Mouse (Mus musculus) thymus, postnatal 10 days (tissue): Measurements from ENCODE around the gene Ccn6.
A peak's percentile ranks its signal among the peaks of the same experiment; 100 is the strongest.
"Not testable (repeated sequence)": the region's sequence is repeated elsewhere in the genome, so short reads cannot be mapped to it uniquely, and the experiment has no call there.

Source experiments
- DNase-seq, 2 experiments: peaks; one replicate each; pipeline ENCODE4 v3.0.0; 2021; ENCODE audit warnings: low spot score in 2 of 2

Ccn6 gene

DNA sequence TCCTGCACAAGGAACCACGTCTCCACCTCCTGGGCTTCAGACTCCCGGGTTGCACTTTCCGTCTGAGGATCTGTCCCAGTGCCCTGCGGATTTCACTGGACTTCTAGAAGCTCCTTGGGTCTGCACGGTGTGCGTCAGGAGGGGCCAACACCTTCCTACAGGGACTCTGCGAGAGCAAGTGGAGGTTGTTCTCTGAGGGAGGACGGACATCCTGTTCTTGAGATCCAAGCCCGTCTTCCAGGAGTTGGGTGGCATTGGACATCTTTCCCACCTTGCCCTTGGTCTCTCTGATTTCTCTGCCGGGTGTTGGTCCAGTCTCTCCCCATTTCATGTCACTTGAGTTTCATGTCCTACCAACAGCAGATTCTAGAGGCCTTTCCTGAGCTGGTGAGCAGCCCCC is at the start of gene Ccn6:
TSS of gene Ccn6 (minus strand) at position 101 of the 400 bp plus-strand sequence.
- no peak for DNase-seq

GRCm38 (mm10) chr10:39210031-39210430 is 46.4 kb upstream of the Ccn6 start:
- no peak for DNase-seq

DNA sequence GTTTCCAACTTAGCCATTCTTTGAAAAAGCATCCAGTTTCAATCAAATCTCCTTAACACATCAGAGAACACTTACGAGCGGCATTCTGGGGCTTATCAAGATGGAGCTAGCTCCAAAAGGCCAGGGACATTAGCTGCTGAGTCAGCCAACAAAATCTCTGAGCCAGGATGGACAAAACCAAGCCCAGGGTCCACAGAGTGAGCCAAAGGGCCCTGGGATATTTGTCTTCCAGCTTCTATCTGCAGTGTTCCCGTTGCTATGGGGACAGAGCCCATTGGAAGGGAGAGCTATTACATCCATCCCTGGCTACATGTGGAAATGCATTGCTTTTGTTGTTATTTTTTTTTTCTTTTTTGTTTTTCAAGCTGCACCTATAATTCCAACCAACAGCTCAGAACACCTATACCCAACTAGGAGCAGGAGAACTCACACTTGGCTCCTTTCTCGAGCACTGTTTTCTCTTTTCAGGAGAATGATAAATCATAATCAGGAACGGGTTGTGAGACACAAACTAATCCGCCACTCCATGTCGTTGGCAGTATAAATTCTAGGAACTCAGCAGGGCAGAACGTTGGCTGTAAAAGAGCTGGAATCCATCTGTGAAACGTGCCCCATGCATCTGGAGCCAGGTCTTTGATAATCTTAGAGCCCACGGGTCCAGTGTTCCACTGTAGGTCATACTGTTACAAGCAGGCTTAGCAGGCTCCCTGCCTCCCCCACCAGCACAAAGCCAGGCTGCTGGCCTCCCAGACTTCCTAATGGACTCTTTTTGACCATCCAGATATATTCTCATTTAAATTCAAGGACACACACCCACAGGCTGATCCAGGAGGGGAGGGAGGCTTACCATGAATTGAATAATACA is 45.8 kb upstream of the Ccn6 start:
- no peak for DNase-seq

DNA sequence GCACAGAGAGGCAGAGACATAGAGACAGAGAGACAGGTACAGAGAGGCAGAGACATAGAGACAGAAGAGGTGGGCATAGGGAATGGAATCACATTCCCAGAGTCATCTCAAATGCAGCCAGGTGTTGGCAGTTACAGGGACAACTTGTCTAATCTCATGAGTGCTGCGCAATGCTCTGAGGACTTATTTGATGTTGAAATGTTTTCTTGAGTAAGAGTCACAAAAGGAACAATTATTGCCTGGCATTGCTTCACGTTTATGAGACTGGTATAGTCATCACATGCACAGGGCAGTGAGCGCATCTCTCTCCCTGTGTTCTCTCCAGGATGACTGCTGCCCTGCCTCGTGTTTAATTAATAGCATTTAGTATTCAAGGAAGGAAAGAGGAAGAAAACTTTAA is 45.1 kb upstream of the Ccn6 start:
- DNase-seq: no peak

DNA sequence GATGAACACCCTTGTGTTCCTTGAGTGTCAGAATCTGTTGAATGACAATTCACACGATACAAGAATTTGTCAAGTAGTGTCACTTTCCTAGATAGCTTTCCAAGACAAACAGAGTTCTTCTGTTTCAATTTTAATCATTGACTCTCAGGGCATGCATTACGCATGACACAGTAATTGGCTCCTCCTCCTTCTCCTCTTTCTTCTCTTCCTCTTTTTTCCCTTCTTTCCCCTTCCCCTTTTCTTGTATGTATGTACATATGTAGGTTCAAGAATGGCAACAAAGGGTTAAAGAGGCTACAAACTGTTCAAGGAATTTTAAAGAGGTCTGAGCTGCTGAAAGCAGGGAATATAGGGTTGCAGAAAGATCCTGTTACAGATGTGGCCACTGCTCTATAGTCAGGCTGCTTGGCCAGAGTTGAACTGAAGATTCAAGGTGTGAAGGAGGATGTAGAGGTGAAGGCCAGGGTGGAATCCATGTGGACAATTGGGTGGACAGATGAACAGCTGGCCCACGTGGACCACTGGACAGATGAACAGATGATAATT is 43.8 kb upstream of the Ccn6 start:
- DNase-seq: no peak

DNA sequence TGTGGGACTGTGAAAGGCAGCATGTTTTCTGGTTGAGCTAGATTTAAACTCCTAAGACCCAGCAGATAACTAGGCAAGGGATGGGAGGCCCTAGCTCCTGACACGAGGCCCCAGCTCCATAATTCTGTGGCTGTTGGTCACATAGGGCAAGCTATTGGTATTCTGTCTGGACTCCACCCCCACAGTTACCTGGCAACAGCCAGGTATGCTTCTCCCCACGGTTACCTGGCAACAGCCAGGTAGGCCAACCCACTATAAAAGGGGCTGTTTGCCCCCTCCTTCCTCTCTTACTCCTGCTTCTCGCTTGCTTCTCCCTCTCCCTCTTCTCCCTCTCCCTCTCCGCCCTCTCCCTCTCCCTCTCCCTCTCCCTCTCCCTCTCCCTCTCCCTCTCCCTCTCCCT is 38.9 kb upstream of the Ccn6 start:
- DNase-seq: no peak

- DNase-seq: not testable (repeated sequence)
These were observed 34.6 kb upstream of the Ccn6 start for GRCm38 (mm10) chr10:39198216-39198615.

GRCm38 (mm10) chr10:39192673-39193072 is 29.1 kb upstream of the Ccn6 start:
- DNase-seq: peak; percentile 70 to 81

- DNase-seq: no peak
These were observed 21.9 kb upstream of the Ccn6 start for GRCm38 (mm10) chr10:39185545-39185906.

- no peak for DNase-seq
These were observed 21.4 kb upstream of the Ccn6 start for GRCm38 (mm10) chr10:39184864-39185544.

DNA sequence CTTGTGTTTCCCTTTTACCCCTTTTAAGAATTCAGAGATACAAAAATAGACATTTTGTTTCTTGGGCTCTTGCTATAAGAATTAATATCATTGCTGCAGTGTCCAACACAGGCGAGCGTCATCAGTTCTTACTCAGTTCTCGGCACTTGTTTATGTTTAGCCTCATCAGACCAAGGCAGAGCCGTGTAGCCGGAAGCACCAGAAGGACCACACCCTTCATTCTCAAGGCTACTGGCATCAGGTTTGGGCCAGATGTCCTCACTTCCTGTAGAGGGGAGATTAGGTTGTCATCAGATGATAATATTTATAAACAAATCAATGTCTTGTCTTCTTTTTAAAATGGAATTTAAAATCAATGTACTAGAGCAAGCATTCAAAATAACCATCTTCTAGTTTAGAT is 13.4 kb upstream of the Ccn6 start:
- DNase-seq: no peak

DNA sequence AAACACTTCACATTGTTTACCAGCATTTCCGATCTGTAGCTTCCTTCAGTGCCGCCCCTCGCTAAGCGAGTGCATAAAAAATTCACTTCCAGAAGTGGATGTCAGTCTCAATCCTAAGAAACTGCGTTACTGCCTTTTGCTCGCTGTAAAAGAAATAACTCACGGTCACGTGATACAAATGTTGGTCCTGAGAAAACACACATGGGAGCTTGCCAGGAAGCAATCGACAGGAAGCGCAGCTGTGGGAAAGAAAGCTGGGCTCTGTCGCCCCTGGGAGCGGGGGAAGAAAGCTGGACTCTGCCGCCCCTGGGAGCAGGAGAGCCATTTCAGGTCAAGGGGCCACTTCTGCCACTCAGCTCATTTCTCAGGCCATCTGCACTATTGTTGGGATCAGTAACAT is 9.5 kb upstream of the Ccn6 start:
- no peak for DNase-seq

- no peak for DNase-seq
These were observed 8.9 kb upstream of the Ccn6 start for GRCm38 (mm10) chr10:39172540-39172931.

DNA sequence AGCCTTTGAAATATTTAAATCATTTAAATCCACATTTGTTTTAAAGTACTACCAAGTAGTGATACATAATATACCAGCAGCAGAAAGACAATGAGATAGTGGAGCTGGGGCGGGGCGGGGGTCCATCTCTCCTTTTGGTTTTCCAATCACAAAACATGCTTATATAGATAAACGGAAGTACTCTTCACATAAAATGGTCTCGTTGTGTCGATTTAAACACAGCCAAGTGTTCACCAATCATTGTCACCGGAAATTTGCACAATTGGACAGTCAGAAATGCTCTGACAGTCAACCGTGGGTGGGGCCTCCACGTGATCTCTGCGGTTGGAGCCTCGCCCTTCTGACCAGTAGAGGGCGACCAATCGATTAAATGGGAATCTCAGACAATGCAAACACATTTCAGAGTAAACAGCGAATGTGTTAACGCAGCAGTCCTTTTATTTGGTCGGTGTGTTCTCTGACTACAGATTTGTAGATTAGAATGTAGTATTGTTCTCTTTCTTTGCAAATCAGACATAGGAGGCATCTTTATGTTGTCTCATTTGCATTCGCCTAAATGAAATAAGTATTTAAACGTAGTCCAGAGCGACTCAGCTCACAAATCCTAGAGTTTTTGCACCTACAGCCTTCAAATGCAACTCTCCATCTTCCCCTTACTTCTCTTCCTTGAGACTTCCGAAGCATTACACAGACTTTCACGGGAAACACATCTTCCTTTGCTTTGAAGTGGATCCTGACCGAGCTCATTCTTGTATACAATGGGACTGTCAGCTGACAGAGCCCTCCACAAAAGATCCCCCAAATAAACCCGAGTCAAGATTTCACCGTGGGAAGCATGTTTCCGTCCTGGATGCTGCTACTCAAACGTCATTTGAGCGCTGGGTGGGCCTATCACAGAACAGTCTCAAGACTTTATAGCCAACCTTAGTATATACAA is 8.3 kb upstream of the Ccn6 start:
- peak; percentile 88 to 89 for DNase-seq

GRCm38 (mm10) chr10:39171134-39171533 is 7.5 kb upstream of the Ccn6 start:
- DNase-seq: peak; percentile 92 to 96

DNA sequence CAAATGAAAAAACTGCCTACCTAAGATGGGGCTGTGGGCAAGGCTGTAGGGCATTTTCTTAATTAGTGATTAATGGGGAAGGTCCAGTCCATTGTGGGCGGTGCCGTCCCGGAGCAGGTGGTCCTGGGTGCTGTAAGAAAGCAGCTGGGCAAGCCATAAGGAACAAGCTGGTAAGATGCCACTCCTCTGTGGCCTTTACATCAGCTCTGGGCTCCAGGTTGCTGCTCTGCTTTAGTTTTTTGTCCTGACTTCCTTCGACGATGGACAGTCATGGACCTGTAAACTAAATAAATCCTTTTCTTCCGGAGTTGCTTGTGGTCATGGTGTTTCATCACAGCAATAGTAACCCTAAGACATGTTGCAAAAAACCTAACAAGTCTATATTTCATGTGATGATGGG is 7.1 kb upstream of the Ccn6 start:
- DNase-seq: peak in 1 of 2 experiments; percentile 17

GRCm38 (mm10) chr10:39170181-39170580 is 6.6 kb upstream of the Ccn6 start:
- peak; percentile 63 to 88 for DNase-seq

- DNase-seq: no peak
These were observed 6.0 kb upstream of the Ccn6 start for GRCm38 (mm10) chr10:39169642-39170041.

GRCm38 (mm10) chr10:39167611-39168010 is 4.0 kb upstream of the Ccn6 start:
- DNase-seq: no peak

- DNase-seq: no peak
These were observed 2.1 kb upstream of the Ccn6 start for GRCm38 (mm10) chr10:39165632-39166115.

- DNase-seq: no peak
These were observed 719 bp downstream of the Ccn6 start for GRCm38 (mm10) chr10:39162666-39163484.
